Mouse (Mus musculus) ovary, adult 10 weeks (tissue): ENCODE results near the gene Foxa2. TPM values are rescaled to one million over a fixed set of nuclear protein-coding genes. Genes with fewer than 3 reads are reported as not detected.

Experiments used
- polyA plus RNA-seq: library from polyadenylated mRNA; stranded (reverse); fragments of 350-450 nt; fragmentation: Illumina TruSeq; extraction: RNeasy Lipid Tissue Mini Kit (QIAGEN cat#74804); gene quantifications from one replicate; pipeline ENCODE4 v1.2.3, GENCODE M21; 2014

Foxa2 gene
- 1.8 TPM for polyA plus RNA-seq

GRCm38 (mm10) chr2:148046799-148047165, at the start of gene Foxa2:
TSS of gene Foxa2 (minus strand) at chr2:148046969.

